Mouse (Mus musculus): Measurements from ENCODE around the gene Gm9732. TPM values are rescaled to one million over a fixed set of nuclear protein-coding genes. Genes with fewer than 3 reads are reported as not detected.
"Not testable (repeated sequence)": the region's sequence is repeated elsewhere in the genome, so short reads cannot be mapped to it uniquely, and the experiment has no call there.

Gm9732 gene
- polyA plus RNA-seq (2012; rRNA removed), result not detected in 2 replicates

DNA sequence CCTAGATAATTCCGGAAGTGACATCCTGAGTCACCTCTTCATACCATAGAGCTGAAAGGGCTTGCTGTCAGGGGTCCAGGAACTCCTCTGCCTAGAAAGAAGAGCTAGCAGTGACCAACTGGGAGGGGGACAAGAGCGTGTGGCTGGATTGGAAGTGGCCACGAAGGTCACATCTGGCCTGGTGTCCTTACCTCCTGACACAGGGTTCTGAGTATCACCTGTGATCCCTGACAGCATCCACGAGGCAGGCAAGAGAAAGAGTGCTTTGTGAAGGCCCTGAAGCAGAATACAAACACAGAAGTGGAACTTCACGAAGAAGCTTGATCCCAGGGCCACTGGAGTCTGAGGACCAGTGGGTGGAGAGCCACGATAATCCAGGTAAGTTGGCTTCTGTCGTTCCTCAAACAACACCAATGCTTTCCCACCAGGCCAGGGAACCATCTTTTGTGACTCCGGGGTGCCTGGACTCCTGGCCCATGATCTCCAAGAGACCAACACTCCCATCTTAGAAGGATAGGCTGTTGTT lies at the start of gene Gm9732:
Gene Gm9732, plus strand, starts transcription at position 51 of the 526 bp plus-strand sequence.
- not testable (repeated sequence) for DNase-seq (ENCODE audit: low read depth)

DNA sequence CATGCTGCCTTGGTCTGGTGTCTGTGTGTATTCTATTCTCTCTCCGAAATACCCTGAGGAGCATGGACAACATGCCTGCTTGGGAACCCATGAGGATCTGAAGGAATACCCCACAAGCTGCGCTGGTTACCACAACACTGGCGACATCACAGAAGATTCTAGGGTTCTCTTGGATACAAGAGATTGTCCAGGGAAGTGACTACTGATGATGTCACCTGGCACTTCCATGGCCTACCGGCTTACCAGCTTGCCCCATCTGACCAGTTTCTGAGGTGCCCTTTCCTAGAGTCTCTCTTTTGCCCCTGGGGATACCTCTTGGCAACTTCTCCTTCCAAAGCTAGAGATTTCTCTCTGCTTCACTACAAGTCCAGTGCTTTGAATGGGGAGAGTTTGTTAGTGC lies 39.6 kb upstream of the Gm9732 start, which contains the start of gene Gm8122:
Gene Gm8122, minus strand, starts transcription at position 101 of the 400 bp plus-strand sequence.
- not testable (repeated sequence) for DNase-seq (ENCODE audit: low read depth)

DNA sequence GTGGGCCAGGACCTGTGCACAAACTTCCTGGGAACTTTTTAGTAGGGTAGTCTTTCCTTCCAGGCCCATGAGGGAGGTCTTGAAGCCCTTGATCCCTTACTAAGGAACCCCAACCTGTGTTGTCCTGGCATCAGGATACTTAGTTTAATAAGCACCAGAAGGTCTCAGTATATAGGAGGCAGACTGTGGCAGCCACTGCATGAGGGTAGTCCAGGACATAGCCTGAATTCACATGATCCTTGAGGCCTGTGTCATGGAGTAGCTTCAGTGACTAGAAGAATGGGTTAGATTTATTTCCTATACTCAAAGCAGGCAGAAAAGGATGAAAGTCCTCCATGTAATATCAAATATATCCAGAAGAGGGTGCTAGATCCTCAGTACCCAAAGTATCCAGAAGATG lies 37.1 kb upstream of the Gm9732 start:
- DNase-seq (ENCODE audit: low read depth), result not testable (repeated sequence)

DNA sequence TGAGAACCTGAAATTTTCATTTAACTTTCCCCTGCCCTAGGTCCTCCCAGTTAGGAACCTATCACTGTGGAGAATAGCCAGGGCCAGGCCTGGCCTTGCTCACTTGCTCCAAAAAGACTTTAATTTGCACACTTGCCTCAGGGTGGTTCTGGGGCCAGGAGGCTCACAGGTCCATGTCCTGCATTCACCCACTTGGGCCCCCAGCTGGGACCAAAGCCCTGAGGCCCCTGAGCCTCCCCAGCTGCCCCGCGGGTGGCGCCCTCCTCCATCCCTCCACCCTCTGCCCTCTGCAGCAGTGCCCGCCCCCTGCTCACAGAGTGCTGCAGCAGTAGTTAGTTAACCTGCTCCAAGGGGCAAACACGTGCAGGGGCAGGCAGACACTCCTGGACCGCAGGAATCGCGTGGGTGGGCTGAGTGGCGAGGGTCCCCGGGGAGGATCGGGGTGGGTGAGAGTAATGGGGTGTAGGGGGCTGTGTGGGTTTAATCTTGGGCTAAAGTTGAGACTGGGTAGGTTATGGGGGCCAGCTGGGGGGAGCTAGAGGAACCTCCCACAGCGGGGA lies 25.1 kb upstream of the Gm9732 start:
- not testable (repeated sequence) for DNase-seq (ENCODE audit: low read depth)

DNA sequence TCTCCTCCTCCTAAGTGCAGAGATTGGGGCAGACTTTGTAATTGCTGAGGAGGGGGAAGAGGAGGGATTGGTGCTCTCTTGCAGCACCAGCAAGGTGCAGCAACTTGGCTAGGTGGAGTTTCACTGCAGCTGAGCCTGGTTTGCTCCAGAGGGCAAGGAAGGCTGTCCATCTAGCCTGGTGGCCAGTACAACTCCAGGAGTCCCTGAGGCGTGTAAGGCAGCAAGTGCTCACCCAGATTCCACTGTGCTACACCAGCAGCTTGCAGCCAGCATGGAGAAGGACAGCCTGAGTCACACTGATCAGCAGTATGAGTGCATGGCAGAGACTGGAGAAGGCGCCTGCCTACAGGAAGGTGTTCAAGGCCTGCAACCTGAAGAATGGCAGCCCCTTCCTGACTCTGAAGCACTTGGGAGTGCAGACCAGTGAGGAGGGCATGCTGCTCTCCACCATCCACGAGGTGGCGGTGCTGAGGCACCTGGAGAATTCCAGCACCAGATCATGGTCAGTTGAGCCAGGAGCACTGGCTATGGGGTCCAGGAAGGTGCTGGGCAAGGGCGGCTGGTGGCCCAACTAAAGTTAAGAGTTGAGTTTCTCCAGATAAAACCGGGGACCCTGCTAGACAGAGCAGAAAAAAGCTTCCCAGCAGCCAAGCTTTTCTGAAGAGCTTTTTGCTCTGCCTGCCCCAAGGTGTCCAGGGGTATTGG lies 24.1 kb upstream of the Gm9732 start:
- not testable (repeated sequence) for DNase-seq (ENCODE audit: low read depth)

DNA sequence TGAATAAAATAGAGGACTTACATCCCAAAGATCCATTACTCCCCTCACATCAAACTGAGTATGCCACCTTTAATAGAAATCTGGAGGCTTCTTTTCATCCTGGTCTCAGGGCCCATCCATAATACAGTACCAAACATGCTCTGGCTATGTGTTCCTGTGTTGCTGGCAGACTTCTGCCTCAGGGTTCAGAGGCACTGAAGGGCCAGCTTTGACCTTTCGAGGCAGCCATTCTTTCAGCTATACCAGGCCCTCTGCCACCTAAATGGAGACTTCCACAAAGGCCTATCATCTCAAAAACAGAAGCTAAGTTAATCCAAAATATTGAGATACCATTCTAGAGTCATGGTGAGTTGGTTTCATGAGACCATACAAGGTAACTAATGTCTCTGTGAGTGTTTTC lies 18.3 kb upstream of the Gm9732 start:
- DNase-seq (ENCODE audit: low read depth), result not testable (repeated sequence)

DNA sequence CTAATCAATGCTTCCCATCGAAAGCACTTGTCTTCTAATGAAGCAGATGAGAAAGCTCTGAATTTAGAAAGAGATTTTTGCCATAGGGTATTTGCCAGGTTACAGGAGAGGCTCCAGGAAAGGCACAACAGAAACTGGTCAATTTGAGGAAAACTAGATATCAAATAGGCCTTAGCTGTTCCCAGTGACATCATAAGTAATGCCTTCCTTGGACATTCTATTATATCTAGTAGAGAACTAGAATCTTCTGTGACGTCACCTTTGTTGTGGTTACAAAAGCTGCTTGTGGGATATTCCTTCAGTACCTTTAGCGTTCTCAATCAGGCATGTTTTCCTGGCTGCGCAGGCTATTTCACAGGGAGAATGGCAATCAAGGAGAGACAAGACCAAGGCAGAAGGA lies 16.5 kb upstream of the Gm9732 start, which contains the start of gene Gm8126:
Gene Gm8126, plus strand, starts transcription at position 301 of the 400 bp plus-strand sequence.
- not testable (repeated sequence) for DNase-seq (ENCODE audit: low read depth)

DNA sequence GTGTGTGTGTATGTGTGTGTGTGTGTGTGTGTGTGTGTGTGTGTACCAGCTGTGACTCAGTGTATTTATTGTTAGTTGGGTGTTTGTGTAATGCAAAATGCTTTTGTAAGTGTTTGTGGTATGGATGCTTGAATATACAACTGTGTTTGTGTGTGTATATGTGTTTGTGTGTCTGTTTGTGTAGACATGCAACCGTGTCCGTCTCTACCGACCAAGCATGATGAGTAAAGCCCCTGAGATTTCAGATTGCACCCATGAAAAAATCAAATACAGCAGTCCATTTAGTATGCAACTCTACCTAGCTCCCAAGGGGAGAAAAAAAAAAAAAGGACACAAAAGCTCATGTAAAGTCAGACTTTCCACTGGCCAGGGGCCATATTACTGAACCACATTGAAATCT lies 11.4 kb upstream of the Gm9732 start:
- DNase-seq (ENCODE audit: low read depth), result not testable (repeated sequence)

DNA sequence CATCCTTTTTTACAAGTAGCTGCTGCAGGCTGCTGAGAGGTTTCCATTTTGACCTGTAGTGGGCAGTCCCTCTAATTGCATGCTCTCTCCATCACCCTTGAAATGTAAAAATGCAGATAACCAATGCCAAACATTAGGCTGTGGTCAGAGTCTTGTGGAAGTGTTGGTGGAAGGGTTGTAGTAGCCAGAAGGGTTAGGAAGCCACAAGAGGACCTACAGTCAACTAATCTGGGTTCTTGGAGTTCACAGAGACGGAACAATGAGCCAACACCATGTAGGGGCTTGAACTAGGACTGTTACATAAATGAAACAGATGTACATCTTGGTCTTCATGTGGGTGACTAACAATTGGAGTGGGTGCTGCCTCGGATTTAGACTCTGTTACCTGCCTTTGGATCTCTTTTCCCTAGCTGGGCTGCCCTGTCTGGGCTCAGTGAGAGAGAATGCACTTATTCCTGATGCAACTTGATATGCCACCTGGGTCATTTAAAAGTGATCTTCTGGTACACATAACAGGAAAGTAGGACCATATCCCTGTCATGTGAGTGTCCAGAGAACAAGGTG lies 6.2 kb upstream of the Gm9732 start:
- not testable (repeated sequence) for DNase-seq (ENCODE audit: low read depth)

DNA sequence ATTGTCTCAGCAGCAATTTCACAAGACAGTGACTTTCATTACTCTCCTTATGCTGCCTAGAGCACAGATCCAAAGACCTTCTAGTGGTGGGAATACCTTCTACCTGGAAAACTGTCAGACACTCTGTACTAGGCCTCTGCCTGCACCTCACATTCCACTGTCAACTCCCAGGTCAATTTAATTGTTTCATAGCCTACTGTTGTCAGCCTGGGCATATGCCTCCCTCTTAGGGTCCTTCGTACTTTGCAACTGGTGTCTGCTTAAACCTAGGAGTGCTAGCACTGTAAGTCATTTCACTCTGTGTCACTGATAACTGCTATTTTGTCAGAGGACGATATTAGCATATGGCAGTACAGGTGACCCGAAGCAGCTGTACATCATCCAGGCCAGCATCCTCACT lies 5.6 kb upstream of the Gm9732 start:
- DNase-seq (ENCODE audit: low read depth), result not testable (repeated sequence)

DNA sequence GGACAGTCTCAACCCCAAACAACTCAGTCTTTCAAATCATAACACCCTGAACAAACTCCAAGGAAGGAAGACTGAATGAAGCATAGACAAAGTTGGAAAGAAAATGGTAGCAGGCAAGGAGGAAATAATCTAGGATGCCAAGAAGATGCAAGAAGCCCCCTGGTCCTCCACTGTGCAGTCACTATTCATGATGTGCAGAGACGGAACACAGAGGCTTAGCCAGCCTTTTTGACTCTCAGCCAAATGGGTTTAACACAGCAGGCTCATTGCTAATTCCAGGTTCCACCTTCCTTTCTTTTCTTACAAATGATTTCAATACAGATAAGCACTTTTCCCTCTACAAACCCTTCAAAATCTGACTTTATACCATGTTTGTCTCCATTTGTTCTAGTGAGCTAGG lies 1.7 kb upstream of the Gm9732 start:
- not testable (repeated sequence) for DNase-seq (ENCODE audit: low read depth)

DNA sequence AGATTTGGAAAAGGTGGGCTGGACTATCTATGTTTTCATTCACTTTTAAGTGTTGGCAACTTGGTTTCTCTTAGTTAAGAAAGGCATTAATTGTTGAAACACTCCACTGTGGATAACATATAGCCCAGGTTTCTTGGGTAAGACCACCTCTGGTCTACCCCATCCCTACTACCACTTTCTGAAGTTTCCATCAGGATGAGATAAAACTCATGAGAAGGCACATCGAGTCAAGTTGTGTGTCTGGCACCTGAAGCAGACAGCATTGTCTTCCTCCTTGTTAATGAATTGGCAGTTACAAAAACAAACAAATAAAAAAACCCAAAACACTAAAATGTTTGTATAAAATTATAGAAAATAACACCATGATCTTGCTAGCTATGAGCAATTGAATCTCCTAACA lies 916 bp downstream of the Gm9732 start:
- DNase-seq (ENCODE audit: low read depth), result not testable (repeated sequence)

DNA sequence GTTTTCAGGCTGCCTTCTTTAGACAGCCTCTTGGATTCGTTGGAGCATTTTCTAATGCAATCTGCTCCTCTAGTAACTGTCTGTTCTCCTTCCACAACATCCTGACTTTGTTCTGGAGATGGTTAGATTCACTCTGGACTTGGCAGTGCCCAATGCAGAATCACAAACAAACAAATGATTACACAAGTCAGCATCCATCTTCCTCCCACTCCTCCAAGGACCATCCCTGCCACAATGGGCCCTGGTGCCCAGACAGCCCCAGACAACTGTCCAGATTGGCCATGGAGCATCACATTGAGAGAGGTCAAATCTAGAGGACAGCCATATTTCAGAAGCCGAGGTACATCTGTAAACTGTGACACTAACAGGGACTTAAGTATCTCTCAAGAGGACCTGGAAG lies 2.6 kb downstream of the Gm9732 start:
- DNase-seq (ENCODE audit: low read depth), result not testable (repeated sequence)

DNA sequence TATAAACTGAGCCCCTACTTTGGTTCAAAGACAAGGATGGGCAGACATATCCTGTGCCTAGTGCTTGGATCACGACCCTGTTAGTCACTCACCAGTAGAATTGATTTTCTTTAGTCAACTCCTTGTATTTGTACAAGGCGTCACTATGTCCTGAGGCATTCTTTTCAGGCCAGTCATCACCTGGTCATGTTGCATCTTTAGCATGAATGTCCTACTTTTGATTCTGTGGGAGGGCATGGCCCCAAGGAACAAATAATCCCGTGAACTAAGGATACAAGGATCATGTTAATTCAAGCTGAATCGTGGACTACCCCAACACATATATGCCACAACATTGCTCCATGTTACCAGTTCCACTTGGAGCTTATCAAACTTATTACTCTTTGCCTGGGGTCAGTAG lies 3.3 kb downstream of the Gm9732 start:
- not testable (repeated sequence) for DNase-seq (ENCODE audit: low read depth)

DNA sequence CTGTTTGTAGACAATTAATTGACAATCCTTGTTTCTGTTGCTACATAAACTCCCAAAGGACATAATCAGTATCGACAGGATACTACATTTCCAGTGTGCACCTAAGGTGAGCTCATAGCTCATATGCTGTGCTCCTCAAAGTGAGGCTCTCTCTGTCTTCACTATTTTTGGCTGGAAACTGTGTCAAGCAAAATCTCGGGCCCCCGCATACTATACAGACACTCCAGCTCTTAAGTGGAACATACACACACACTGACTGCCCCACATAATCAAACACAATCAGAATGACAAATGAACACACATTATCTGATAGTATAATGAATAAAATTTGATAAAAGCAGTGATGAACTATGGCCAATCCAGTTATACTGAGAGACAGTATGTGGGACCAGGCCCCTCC lies 3.8 kb downstream of the Gm9732 start:
- DNase-seq (ENCODE audit: low read depth), result not testable (repeated sequence)

DNA sequence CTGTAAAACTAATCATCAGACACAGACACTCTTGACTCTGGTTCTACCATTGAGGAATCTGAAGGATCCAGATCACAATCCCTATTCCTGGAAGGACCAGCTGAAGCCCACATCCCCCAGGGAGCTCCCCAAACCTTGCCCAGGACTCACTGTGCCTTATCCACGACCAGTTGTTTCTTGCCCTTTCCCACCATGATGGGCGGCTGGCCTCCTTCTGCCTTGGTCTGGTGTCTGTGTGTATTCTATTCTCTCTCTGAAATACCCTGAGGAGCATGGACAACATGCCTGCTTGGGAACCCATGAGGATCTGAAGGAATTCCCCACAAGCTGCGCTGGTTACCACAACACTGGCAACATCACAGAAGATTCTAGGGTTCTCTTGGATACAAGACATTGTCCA lies 18.7 kb downstream of the Gm9732 start, which contains the start of gene Gm8127:
Gene Gm8127, minus strand, starts transcription at position 330 of the 400 bp plus-strand sequence.
- DNase-seq (ENCODE audit: low read depth), result not testable (repeated sequence)

DNA sequence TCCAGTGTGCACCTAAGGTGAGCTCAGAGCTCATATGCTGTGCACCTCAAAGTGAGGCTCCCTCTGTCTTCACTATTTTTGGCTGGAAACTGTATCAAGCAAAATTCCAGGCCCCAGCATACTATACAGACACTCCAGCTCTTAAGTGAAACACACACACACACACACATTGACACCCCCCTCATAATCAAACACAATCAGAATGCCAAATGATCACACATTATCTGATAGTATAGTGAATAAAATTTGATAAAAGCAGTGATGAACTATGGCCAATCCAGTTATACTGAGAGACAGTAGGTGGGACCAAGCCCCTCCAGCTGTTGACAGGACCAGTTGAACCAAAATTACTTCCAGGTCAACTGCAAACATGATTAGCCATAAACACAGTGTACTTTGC lies 44.7 kb downstream of the Gm9732 start:
- not testable (repeated sequence) for DNase-seq (ENCODE audit: low read depth)

DNA sequence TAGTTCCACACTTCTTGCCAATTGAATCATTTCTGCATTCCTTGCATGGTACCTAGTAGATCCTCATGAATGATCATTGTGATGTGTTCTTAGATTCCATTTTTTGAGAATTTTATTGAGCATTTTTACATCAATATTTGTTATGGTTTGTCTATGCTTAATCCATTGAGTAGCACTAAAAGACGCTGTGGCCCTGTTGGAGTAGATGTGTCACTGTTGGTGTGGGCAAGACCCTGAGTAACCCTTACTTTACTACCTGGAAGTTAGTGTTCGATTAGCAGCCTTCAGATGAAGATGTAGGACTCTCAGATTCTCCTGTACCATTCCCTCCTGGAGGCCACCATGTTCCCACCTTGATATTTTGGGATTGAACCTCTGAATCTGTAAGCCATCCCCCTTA lies 53.8 kb downstream of the Gm9732 start:
- not testable (repeated sequence) for DNase-seq (ENCODE audit: low read depth)

DNA sequence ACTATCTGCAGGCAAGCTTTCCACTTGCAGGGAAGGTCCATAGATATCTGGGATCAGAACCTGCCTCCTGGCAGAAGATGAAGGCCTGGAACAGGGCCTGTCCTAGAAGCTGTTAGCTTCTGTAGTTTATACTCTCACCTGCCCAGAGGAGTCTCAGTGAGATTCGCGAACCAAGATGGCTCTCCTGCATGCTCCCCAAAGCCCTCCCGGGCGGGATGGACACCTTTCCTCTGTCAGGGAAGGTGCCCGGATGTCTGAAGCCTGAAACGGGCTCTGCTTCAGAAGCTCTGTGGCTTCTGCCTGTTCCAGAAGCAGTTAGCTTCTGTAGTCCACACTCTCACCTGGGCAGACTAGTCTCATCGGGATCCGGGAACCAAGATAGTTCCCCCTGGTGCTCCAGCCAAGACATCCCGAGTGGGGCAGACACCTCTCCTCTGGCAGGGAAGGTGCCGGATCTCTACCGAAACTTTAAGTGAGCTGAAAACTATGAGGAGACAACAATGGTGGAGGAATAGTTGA lies 56.6 kb downstream of the Gm9732 start:
- not testable (repeated sequence) for DNase-seq (ENCODE audit: low read depth)

DNA sequence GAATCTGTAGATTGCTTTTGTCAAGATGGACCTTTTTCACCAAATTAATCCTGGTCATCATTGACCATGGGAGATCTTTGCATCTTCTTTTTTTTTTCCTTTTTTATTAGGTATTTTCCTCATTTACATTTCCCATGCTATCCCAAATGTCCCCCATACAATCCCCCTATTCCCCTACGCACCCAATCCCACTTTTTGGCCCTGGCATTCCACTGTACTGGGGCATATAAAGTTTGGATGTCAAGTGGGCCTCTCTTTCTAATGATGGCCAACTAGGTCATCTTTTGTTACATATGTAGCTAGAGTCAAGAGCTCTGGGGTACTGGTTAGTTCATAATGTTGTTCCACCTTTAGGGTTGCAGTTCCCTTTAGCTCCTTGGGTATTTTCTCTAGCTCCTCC lies 62.8 kb downstream of the Gm9732 start:
- not testable (repeated sequence) for DNase-seq (ENCODE audit: low read depth)

DNA sequence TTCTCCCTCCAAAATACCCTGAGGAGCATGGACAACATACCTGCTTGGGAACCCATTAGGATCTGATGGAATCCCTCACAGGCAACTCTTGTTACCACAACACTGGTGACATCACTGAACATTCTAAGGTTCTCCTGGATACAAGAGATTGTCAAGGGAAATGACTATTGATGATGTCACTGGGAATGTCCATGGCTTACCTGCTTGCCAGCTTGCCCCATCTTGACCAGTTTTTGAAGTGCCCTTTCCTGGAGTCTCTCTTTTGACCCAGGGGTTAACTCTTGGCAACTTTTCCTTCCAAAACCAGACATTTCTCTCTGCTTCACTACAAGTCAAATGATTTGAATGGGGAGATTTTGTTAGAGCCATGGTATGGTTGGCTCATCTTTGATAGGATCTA lies 72.9 kb downstream of the Gm9732 start, which contains the start of gene 1700001F09Rik:
Gene 1700001F09Rik, minus strand, starts transcription at position 101 of the 400 bp plus-strand sequence.
- not testable (repeated sequence) for DNase-seq (ENCODE audit: low read depth)
